Mouse (Mus musculus) layer of hippocampus, postnatal 10 days (tissue): ENCODE data around the gene Igfbpl1. TPM values are rescaled to one million over a fixed set of nuclear protein-coding genes. Genes with fewer than 3 reads are reported as not detected.

Source experiments
- DNase-seq, 2 experiments: peaks; one replicate each; pipeline ENCODE4 v3.0.0; 2021; ENCODE audit warnings: low spot score in 2 of 2
- total RNA-seq, 2 experiments: library from RNA; stranded (reverse); gene quantifications; 2 replicates each; pipeline ENCODE4 v1.2.3; 2021

The Igfbpl1 gene
- total RNA-seq, 2 experiments from 2014 or later, result 58.1 to 60.4 TPM

GRCm38 (mm10) chr4:45771173-45771572 lies 55.5 kb downstream of the Igfbpl1 start:
- no peak for DNase-seq

GRCm38 (mm10) chr4:45770638-45771033 lies 56.1 kb downstream of the Igfbpl1 start:
- DNase-seq, result no peak

- no peak for DNase-seq
Observed at GRCm38 (mm10) chr4:45769791-45770637, 56.7 kb downstream of the Igfbpl1 start.

GRCm38 (mm10) chr4:45769141-45769540 lies 57.6 kb downstream of the Igfbpl1 start:
- DNase-seq, result no peak

GRCm38 (mm10) chr4:45767891-45768558 lies 58.7 kb downstream of the Igfbpl1 start:
- DNase-seq, result no peak

- DNase-seq, result no peak
Observed at GRCm38 (mm10) chr4:45766774-45767173, 59.9 kb downstream of the Igfbpl1 start.

GRCm38 (mm10) chr4:45765565-45766201 lies 61.0 kb downstream of the Igfbpl1 start:
- no peak for DNase-seq

- no peak for DNase-seq
Observed at GRCm38 (mm10) chr4:45765121-45765564, 61.6 kb downstream of the Igfbpl1 start.

- no peak for DNase-seq
Observed at GRCm38 (mm10) chr4:45764141-45764494, 62.6 kb downstream of the Igfbpl1 start.

GRCm38 (mm10) chr4:45763288-45764140 lies 63.2 kb downstream of the Igfbpl1 start:
- DNase-seq, result no peak

GRCm38 (mm10) chr4:45762600-45762999 lies 64.1 kb downstream of the Igfbpl1 start:
- DNase-seq, result no peak

Other genes starting within 250 kb of the Igfbpl1 start
- gene Aldh1b1, start 27.9 kb downstream of the Igfbpl1 start, total RNA-seq, result 10 to 100 TPM; 21.1 to 22.6 TPM
- gene Stra6l, start 21.7 kb upstream of the Igfbpl1 start, total RNA-seq, result not detected
- gene Ccdc180, start 63.4 kb upstream of the Igfbpl1 start, total RNA-seq, result under 1 TPM; 0.50 to 0.62 TPM
- gene Tdrd7, start 138.4 kb upstream of the Igfbpl1 start, total RNA-seq, result 10 to 100 TPM; 25.2 to 32.7 TPM
- gene Tmod1, start 212.0 kb upstream of the Igfbpl1 start, total RNA-seq, result 1 to 10 TPM; 7.7 to 8.3 TPM